Mouse (Mus musculus) liver, postnatal 0 days (tissue): ENCODE measurements around the gene Slc16a12.

Source experiments
- CTCF ChIP-seq: sonication (generic); IDR thresholded peaks from 2 replicates; pipeline ENCODE4 v1.5.1; 2016; ENCODE audit warnings: antibody characterized with exemption, low read depth
- EP300 ChIP-seq: IDR thresholded peaks from 2 replicates; pipeline ENCODE4 v1.6.1; 2016; ENCODE audit warnings: antibody characterized with exemption, low read depth, mild to moderate bottlenecking

- TF ChIP-seq CTCF (no peak), EP300 (no peak)
Measured at GRCm38 (mm10) chr19:34698852-34699251, 48.2 kb downstream of the Slc16a12 start.
